Mouse (Mus musculus): ENCODE results near the gene Emc9.

Gene Emc9

DNA sequence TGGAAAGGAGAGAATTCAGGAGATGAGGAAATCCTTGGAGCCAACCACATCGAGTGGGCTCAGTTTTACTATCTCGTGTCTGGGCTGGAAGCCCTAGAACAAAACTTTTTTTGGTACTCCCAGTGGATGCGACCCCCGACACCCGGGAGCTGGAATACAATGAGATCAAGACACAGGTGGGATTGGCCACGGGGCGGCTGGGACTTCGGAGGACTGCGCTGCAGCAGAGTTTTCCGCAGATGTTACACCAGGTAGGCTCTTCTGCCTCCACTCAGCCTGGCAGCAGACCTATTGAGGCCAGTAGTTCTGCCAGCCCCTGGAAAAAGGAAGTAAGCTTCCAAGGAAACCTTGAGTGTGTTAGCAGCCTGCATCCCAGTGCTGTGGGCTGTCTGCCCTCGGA is 21.9 kb downstream of the Emc9 start:
- in situ Hi-C loops (cut with MboI, MseI): no loop called here

DNA sequence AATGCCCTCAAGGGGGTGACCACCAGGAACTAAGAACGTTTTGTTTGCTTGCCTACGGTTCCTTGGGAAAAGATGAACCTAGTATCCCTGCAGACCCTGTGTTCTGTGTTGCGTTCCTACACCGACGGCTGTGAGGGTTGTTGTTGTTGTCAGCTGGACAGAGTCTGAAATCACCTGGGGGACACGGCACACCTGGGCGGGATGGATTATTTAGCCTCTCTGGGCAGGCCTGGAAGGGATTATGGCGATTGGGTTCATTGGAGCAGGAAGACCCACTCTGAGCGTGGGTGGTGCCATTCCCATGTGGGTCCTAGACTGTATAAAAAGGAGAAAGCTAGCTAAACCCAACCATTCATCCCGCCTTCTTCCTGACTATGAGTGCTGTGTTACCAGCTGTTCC is 23.2 kb downstream of the Emc9 start:
- in situ Hi-C loops (cut with MboI, MseI): no loop called here

DNA sequence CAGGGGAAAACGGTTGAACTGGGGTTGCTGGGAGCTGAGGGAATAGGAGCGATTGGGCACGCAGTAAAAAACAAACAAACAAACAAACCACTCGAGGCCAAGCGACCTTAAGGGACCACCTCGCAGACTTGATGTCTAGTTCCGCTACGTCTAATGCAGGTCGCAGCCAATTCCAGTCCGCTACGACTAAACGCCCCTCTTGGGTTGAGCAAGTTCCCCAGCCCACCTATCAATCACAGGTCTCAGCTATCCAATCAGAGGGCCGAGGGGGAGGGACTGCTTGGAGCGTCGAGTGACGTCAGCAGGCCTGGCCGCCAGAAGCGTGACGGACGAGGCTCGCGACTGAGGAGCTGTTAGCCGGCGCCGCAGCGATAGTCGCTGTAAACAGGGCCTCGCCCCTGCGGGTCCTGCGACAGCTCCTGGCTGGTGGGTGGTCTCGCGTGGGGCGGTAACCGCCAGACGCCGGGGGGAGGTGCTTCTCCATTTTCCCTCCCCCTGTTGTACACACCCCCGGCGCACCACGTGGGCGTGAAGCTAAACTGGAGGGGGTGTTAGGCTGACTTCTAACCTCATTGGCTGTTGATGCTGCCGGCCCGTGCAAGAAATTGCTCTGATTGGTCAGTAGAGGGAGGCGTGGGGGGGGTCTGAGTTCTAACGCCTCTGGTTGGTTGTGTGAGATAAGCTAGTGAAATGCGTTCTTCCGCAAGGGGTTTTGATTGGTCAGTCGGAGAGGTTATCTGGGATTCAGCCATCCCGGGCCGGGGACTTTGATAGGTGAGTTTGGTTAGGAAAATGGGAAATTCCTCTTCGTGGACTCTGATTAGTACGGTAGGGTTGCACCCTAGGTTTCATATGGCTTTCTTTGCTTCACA is 24.7 kb downstream of the Emc9 start, which contains the start of gene A730061H03Rik:
A730061H03Rik (minus strand) TSS at position 205 of the 872 bp plus-strand sequence.
- in situ Hi-C loops (cut with MboI, MseI): no loop called here

DNA sequence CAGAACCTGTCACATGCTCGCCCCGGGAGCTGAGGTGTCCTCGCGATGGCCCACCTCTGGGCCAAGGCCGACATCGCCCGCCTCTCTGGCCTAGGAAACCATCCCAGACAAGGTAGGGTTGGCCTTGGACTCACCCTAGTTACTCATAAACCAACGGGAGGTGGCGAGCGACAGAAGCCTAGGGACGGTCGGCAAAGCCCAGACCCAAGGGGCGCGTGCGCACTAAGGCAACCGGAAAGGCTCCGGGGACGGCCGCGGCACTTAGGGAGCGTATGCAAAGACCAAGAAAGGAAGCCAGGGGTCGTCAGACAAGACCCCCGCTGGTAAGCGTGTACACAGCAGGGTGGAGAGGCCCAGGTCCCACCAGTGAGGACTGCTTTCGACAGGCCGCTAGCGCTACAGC is 25.3 kb downstream of the Emc9 start, which contains the start of gene Dcaf11:
Dcaf11 (plus strand) TSS at position 208 of the 403 bp plus-strand sequence.
- in situ Hi-C loops (cut with MboI, MseI): no loop called here

DNA sequence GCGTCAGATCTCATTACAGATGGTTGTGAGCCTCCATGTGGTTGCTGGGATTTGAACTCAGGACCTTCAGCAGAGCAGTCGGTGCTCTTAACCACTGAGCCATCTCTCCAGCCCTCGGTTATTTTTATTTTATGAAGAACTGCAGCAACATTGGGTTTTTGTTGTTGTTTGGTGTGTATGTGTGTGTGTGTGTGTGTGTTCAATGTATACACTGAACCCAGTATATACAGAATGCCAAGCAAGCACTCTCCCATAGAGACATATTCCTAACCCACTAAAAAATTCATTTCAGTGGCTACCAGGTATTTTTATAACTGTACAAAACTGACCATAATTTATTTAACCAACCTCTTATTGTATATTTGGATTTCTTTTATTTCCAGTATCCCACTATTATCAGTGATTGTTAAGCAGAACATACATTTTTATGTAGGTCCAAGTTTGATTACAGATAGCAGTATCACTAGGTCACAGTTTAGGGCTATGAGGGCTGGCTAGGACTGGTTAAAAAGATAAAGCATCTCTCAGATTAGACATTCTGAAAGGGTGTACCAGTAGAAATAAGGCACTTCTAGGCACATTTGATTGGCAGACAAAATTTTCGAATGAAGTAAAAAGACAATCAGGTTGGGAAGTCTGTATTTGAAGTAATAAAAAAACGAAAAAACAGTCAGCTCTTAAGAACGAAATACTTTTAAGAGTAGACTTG is 26.2 kb downstream of the Emc9 start:
- in situ Hi-C loops (cut with MboI, MseI): no loop called here

- in situ Hi-C loops (cut with MboI, MseI): no loop called here
Measured at GRCm38 (mm10) chr14:55557587-55557986, 27.5 kb downstream of the Emc9 start.

DNA sequence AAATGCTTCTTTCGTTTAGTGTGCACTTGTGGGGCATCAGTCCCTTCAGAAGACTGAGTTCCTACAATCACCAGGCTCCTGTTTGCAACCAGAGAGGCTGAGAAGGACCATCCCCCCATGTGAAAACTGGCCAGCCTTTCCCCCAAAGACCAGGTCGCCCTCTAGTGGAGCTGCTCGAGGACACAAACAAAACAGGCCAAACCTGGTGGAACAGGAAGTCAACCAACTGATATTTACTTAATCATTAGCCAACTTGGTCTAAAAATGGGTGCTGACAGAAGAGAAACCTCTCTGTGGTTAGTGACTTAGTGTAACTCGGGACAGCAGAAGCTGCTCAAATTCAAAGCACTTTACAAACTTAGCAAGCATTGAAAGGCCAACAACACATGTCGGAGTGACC is 28.1 kb downstream of the Emc9 start:
- in situ Hi-C loops (cut with MboI, MseI): no loop called here

DNA sequence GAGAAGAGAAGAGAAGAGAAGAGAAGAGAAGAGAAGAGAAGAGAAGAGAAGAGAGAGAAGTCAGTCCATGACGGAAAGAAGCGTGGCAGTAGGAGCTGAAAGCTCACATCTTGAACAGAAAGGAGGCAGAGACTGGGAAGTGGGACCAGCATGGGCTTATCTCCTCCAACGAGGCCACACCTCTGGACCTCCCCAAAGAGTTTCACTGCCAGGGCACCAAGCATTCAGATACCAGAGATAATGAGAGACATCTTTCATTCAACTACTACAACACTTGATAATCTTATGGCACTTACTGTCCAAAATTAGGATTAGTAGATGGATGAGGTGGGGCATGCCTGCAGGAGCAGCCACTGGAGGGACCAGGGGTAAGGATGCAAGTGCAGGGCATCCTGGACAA is 29.3 kb downstream of the Emc9 start:
- in situ Hi-C loops (cut with MboI, MseI): no loop called here

DNA sequence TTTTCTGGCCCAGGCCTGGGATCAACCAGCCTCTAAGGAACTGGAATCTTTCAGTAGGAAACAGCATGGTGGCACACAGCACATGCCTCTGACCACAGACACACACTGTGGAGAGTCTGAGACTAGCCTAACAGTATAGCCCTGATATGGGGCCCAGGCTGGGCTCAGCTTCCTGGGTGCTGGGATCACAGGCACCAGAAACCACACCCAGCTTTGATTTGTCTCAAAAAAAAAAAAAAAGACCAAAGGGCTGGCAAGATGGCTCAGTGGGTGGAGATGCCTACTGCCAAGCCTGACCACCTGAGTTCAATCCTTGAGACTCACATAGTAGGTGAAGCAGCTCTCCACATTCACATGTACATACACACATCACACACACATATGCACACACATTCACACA is 30.5 kb downstream of the Emc9 start:
- in situ Hi-C loops (cut with MboI, MseI): no loop called here

DNA sequence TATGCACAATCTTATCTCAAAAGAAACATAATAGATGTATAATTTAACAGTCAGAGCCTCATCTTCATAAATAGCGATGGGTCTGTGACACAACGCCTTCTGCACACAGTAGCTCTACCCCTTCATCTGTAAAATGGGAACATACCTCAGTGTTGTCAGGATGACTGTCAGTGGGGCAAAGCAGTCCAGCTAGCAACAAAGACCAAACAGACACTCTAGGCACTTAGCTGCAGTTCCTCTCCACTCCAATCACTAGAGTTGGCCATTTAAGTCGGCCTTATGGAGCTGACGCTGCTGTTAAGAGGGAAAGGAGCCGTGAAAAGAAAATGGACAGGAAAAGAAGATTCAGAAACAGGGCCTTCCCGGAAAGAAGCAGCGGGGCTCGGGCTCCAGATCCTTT is 33.3 kb downstream of the Emc9 start:
- in situ Hi-C loops (cut with MboI, MseI): no loop called here

- in situ Hi-C loops (cut with MboI, MseI): no loop called here
Measured at GRCm38 (mm10) chr14:55551347-55551746, 33.8 kb downstream of the Emc9 start.

- in situ Hi-C loops (cut with MboI, MseI): no loop called here
Measured at GRCm38 (mm10) chr14:55550191-55550590, 34.9 kb downstream of the Emc9 start.

DNA sequence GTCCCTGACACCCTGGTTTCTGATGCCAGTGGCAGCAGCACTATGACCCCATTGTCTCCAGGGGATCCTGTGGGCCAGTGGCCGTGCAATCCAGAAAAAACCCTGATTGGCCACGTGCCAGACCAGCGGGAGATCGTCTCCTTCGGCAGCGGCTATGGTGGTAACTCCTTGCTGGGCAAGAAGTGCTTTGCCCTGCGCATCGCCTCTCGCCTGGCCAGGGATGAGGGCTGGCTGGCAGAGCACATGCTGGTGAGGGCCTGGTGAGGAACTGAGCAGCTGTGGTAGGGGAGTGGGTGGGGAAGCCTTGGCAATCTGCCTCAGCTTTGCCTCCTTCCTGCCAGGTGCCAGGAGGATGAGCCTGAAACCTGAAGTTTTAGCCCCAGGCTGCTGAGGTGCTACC is 40.8 kb downstream of the Emc9 start:
- in situ Hi-C loops (cut with MboI, MseI): no loop called here

- in situ Hi-C loops (cut with MboI, MseI): no loop called here
Measured at GRCm38 (mm10) chr14:55542268-55542667, 42.8 kb downstream of the Emc9 start.

DNA sequence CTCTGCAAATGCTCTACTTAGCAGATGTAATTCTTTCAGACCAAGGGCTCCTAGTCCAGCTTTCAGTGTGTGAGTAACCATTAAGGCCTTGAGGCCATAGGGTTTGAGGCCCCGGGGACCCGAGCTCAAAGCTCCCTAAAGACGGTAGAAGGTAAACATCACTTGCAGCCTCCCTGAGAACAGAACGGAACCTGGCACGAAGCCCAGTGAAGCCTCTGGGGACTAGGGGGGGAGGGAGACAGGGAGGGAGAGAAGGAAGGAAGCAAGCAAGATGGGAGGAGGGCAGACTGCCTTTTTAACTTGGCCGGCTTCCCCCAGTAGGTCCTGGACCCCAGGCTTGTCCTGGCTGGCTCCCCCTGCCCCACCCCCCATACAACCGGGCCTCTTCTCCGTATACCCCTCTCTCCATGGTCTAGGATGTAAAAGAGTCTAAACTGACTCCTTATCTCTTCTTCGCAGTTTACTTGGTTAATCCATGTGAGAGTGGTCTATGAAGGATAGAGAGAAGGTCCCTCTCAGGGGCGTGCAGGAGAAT is 44.2 kb downstream of the Emc9 start:
- in situ Hi-C loops (cut with MboI, MseI): no loop called here

DNA sequence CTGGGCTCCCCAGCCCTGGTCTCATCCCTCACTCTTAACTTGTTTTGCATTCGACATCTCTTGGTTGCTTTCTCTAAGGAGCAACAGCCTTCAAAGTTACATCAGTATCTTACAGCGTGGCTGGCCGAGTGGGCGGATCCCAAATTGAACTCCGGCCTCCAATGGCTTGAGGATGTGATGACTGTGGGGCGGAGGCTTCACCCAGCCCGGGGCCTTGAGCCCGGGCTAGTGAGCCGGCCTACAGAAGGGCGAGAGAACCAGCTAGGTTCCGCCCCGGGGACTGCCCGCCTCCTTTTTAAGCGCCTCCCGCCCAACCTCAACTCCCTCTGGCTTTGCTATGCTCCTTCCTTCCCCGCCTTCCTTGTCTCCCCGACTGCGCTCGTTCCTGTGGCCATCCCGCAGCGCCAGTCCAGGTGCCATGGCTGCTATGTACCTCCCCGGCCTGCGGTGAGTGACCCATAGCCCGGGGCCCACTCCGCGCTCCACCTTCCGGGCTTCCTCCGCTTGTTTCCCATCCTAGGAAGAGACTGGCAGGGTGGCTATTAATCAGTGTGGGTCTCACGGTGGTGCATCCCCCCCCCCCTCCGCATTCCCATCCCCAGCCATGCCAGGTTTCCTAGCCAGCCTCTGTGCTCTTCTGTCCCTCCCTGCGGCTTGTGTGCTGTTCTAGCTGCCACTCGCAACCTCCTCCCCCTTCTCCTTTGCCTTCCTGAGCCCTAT is 44.9 kb downstream of the Emc9 start, which contains the start of gene Pck2:
Pck2 (plus strand) TSS at position 200 of the 720 bp plus-strand sequence.
- in situ Hi-C loops (cut with MboI, MseI): no loop called here

DNA sequence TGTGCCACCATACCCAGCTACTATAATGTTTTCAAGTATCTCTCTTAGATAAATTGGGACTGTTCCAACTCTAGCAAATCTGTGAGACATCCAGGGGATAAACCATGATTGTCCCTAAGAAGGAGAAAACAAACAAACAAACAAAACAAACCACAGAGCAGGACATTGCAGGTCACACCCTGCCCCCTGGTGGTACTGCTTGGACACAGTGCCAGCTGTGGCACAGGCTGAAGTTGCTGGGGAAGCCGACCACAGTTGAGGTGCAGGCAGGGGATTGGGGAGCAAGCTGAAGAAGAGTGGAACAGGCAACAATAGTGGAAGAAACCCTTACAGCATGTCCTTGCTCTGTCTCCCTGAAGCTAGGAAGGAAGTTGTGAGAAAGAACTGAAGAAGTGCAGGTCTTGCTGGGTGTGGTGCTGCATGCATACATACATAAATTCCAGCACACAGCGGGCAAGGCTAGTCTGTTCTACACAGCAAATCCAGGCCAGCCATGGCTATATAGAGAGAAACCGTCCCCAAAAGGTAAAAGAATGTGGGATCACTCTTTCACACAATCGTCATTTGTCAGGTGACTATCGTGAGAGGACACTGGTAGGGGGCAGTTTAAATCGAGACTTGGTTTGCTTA is 48.9 kb downstream of the Emc9 start:
- in situ Hi-C loops (cut with MboI, MseI): no loop called here

All from regulatory T cell (primary cell).